Mouse (Mus musculus) layer of hippocampus, postnatal 10 days (tissue): ENCODE results near the gene Ddx50. TPM values are rescaled to one million over a fixed set of nuclear protein-coding genes. Genes with fewer than 3 reads are reported as not detected.

Source experiments
- DNase-seq, 2 experiments: peaks; one replicate each; pipeline ENCODE4 v3.0.0; 2021; ENCODE audit warnings: low spot score in 2 of 2
- long read RNA-seq: library from polyadenylated mRNA; stranded (forward); transcript quantifications from one replicate; pipeline ENCODE4 v2.0.0, GENCODE M21; 2023
- total RNA-seq, 2 experiments: library from RNA; stranded (reverse); gene quantifications; 2 replicates each; pipeline ENCODE4 v1.2.3; 2021

Gene Ddx50
- 10 to 100 TPM; 78.5 to 86.4 TPM for total RNA-seq
- long read RNA-seq, transcript Ddx50-204 (1 exons, 2,681 nt) = minor isoform, 6 of 53 reads
- long read RNA-seq, transcript Ddx50-201 (15 exons, 2,535 nt) = major isoform, 22 of 53 reads
- long read RNA-seq, partial matches to known transcripts = 5 of 53 reads
- long read RNA-seq, other reads (novel, unspliced or antisense) = 18 of 53 reads

DNA sequence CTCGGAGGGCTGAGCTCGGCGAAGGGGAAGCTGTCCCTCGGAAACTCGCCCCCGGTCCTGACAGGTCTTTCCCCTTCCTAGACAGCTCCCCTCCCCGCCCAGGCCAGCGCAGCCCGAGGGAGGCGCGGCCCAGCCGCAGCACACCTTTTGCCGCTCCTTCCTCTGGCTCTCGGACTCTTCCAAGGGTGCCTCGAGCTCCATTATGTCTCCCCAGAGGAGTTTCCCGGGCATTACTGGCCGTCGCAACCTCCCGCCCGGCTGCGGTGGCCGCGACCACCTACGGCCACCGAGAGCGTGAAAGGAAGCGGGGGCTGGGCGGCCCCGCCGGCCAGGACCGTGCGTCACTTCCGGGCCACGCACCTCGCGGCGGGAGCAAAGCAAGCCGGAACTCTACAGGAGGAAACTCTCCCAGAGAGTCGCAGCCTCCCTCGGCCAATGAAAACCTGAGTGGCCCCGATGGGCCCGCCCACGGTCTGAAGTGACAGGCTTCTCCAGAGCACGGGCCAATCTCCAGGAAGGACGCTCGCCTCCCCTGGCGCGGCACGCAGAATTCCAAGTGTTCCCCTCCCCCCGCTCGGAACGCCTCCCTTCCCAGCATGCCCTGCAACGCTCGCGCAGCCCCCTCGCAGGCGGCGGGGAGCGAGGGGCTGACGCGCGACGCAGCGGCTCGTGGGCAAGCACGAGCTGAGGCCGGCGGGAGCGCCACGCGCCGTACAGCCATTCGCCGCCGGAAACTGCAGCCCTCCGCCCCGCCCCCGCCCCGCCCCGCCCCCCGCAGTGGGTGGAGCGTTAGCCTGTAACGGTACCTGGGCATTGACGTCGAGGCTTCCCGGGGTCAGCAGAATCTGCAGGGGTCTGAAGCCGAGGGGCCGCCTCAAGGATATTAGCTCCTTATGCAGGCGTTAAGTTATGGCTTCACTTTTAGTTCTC is at the start of gene Ddx50:
Gene Ddx50 (minus strand): TSS at position 338 of the 930 bp plus-strand sequence.
- peak; percentile 100 for DNase-seq

DNA sequence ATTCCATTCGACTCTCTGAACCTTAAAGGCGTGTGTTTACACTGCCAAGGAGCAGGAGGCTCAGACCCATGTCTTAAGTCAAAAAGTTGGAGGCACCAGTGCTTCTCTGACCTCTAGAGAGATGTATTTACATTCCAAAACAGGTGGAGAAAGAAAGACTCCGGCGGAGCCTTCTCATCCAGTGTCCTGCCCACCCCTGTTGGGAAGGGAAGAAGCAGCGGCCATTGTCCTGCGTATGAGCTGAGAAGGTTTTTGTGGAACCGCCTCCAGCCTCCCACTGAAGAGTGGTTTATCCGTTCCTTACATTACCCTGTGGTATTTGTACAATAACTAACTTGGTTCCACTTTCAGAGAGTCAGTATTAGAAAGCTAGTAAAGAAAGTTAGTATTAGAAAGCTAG is 41.8 kb upstream of the Ddx50 start:
- no peak for DNase-seq

DNA sequence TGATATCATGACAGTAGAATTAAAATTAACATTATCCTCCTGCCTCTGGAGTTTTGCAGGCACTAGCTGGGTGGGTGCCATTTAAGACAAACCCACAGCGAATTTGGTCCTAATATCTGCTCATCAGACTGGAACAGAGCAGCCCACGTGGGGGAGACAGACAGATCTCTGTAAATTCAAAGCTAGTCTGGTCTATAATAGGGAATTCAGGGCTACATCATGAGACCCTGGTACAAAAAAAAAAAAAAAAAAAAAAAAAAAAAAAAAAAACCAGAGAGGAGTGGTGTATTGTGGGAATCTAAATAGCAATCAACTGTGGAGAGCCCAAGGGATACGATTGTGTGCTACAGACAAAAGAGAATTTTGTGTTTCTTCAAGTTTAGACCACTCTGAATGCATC is 41.2 kb upstream of the Ddx50 start:
- DNase-seq = no peak

- DNase-seq = peak in 1 of 2 experiments; percentile 20
Observed at GRCm38 (mm10) chr10:62687032-62687674, 36.1 kb upstream of the Ddx50 start.

DNA sequence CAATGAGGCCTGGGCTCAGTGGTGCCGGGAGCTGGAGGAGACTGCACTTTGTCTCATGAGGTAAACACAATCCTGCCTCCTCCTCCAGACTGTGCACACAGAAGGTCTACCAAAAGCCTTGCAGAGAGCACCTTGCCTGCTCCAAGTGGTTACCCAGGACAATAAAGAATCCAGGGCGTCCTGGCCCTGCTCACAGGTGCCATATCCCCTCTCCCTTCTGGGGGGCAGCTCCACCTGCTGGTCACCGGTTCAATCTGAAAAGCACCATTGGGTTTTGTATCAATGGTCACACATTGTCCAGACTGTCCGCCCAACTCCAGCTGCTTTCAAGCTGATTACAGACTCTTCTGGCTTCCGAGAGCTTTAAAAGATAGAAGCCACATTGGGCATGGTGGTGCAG is 32.0 kb upstream of the Ddx50 start:
- DNase-seq = no peak

- no peak for DNase-seq
Observed at GRCm38 (mm10) chr10:62679833-62680232, 28.8 kb upstream of the Ddx50 start.

DNA sequence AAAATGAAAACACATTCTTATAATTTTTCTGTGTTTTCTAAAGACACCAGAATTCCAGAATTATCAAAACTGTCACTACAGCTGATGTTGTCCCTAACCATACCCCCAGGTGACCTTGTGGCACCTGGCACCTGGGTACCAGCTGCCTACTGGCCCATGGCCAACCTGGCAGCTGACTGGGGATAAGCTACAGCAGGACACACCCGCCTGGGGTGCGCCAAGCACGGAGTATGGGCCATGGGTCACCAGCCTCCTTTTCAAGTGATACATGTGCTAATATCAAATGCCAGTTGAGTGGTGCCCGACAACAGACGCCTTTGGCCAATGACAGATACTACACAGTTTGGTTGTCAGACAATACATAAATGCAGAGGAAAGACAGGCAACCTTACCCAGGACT is 26.3 kb upstream of the Ddx50 start:
- no peak for DNase-seq

- DNase-seq = no peak
Observed at GRCm38 (mm10) chr10:62676196-62676595, 25.2 kb upstream of the Ddx50 start.

DNA sequence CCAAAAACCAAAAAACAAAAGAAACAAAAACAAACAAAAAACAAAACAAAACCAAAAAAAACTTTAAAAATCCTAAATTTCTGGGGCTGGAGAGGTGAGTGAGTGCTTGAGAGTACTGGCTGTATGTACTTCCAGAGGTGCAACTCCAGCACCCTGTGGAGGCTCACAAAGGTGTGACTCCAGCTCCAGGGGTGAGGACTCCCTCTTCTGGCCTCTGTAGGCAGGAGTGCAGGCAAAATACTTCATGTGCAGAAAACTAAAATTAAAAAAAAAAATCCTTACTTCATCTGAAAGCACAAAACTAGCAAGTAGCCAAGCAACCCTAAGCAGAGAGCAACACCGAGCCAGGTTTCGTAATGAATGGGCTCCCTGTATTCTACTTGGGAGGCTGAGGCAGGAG is 21.3 kb upstream of the Ddx50 start:
- no peak for DNase-seq

DNA sequence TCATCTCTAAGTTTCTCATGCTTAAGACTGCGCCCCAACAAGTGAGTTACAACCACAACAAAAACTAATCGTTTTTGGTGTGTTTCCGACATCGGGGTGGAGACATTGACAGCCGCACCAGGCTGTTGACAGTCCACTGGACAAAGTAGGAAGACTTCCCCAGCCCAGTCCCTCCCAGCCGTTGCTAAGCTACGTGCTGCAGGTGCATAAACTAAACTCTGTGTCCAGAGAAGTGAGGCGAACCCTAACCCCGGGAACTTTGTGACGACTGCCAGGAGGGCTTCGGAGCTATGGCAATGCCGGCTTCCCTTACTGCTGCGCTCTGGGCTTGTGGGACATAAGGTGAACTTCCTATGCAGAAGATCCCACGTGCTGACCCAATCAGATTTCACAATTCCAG is 18.2 kb upstream of the Ddx50 start:
- DNase-seq = no peak

- no peak for DNase-seq
Observed at GRCm38 (mm10) chr10:62668463-62668862, 17.4 kb upstream of the Ddx50 start.

DNA sequence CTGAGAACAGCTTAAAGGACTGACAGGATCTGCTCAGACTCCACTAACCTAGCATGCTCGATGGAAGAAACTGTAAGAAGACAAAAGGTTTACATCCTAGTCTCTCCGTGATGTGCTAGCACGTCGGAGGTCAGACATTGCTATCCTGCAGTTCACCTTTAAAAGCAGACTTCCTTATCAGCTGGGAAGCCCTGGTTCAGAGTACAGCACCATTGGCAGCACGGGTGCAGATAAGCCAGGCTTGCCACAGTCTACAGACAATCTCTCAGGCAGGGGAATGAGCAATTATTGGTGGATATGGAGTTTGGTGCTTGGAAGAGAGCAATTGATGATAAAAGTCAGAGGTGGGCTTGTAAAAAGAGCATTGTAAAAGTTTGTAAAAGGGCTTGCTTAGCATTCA is 17.0 kb upstream of the Ddx50 start:
- no peak for DNase-seq

DNA sequence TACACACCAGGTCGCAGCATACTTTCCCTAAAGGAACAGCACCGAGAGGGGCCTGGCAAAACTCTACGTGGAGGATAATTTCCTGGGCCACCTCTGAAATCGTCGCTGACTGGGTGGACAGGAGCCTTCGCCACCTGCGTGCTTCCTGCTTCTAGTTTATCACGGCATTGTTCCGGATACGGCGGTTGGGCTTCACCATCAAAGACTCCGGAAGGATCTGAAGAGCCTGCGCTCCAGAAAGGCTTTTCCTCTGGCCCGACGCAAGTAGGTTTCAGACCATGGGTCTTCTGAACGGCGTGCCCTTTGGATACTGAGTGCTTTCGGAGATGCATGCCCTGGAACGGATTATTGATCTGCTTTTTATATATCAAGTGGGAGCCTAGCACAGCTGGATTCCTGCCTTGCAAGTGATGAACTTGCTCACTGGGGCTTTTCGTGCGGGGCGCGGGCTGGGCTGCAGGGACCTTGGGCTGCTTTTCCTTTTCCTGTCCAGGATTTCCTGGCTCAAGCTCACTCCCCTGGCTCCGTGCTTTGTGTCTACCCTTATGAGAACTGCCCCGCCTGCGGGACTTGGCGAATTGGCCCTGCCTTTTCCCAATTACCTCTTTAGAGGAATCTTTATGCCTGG is 14.1 kb upstream of the Ddx50 start:
- DNase-seq = no peak

DNA sequence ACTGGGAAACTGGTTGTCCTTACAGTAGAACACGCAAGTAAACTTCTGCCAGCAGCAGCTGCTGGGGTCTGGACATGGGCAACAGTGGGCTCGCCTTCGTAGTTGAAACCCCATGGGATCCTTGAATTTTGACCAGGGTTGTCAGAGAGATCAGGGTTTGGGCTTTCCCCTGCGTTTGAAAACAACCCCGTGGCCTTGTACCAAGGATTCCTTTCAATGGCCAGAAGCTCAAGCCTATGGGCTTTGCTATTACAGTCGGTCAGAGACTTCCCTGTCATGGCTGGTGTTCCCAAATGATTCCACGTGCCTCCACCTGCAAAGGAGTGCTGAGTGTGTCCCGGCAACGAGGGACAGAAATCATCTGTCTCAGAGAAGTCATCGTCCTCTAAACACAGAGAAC is 13.2 kb upstream of the Ddx50 start:
- no peak for DNase-seq

GRCm38 (mm10) chr10:62656711-62657110 is 5.7 kb upstream of the Ddx50 start:
- DNase-seq = no peak

DNA sequence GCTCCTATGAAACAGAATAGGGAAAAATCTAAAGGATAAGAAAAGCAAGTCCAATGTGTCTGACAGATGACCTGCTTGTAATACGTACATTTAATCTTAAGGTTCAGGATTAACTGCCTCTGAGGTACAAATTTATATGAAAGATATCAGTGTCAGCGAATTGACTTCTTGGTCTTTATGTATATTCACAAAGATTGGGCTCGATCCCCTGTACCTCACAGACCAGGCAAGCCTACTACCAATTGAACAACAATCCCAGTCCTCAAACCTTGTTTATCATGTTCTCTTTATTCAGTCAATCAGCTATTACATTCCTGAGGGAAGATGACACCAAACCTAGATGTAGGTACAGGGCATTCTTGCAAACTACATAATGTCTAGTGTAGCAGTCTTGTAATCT is 943 bp upstream of the Ddx50 start:
- no peak for DNase-seq

GRCm38 (mm10) chr10:62650358-62650782 is 648 bp downstream of the Ddx50 start:
- no peak for DNase-seq

DNA sequence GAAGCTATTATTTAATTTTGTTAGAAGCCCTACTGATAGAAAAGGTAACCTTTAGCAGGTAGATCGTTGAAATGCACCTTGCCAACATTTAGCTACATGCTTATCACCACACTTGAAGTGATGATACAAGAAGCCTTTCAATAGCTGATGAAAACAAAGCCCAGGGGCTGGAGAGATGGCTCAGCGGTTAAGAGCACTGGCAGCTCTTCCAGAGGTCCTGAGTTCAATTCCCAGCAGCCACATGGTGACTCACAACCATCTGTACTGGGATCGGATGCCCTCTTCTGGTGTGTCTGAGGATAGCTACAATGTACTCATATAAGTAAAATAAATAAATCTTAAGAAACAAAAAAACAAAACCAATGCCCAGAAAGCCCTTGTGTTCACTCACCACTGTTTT is 46.9 kb downstream of the Ddx50 start:
- DNase-seq = no peak

GRCm38 (mm10) chr10:62603233-62604030 is 47.6 kb downstream of the Ddx50 start:
- DNase-seq = no peak

- peak; percentile 89 for DNase-seq
Observed at GRCm38 (mm10) chr10:62602177-62603040, 48.6 kb downstream of the Ddx50 start, which contains the start of gene Ddx21. Ddx21 (minus strand) TSS chr10:62602281.
